Comparison of ENCODE assay signal across 12 mouse cellular contexts in genomic region chr11:93272016-93272415, GRCm38 (mm10).
A peak's percentile ranks its signal among the peaks of the same experiment; 100 is the strongest.
DNase-seq lines count a peak whose midpoint lies in the region; ATAC-seq and TF ChIP-seq lines count a peak whose summit lies in the region.
"Had no signal": no experiment of that assay in that cellular context is flagged by ENCODE, and none has a peak within 500 bp of the region (broad histone marks: within the 10 kb centered on the region; RNA-seq: fewer than 3 reads in every experiment).

No protein-coding gene starts in this region.

- no peaks in the 10 kb centered on the region for H3K36me3 ChIP-seq in midbrain, embryonic 14.5 days (ENCODE audit: control insufficient read depth, insufficient read depth, low read length)
- H3K36me3 ChIP-seq: hindbrain, embryonic 15.5 days; lung, embryonic 15.5 days had no signal

- H3K27ac ChIP-seq in bone marrow macrophage, adult 2 months (ENCODE audit: insufficient read depth, low read depth, low read length): peak overlapping the region; percentile 83
- 0 out of 2 replicates have a peak overlapping the region, but pooled peaks have one; percentile 4 for H3K27ac ChIP-seq in midbrain, embryonic 14.5 days (replicated peaks; ENCODE audit: low read depth, low read length)
- H3K27ac ChIP-seq: hindbrain, embryonic 15.5 days; lung, embryonic 15.5 days had no signal

- TF ChIP-seq POLR2A in bone marrow macrophage, adult 2 months (IDR thresholded peaks at IDR 0.05; ENCODE audit: borderline replicate concordance, low read depth, low read length): no peak

- 20% methylated on average over 6 of the region's 6 CpGs for WGBS in midbrain, embryonic 14.5 days

- no peak for TF ChIP-seq CTCF in bone marrow macrophage, adult 2 months (IDR thresholded peaks at IDR 0.05; ENCODE audit: low read depth, low read length)

- peaks cover 32% of the 10 kb centered on the region for H3K4me1 ChIP-seq in bone marrow macrophage, adult 2 months (ENCODE audit: control insufficient read depth, insufficient read depth, low read length)
- peaks cover 9% of the 10 kb centered on the region; the same call in 1 of the 2 replicates for H3K4me1 ChIP-seq in midbrain, embryonic 14.5 days (ENCODE audit: control insufficient read depth, insufficient read depth, low read length)
- H3K4me1 ChIP-seq: lung, embryonic 15.5 days had no signal

- no peaks in the 10 kb centered on the region for H3K27me3 ChIP-seq in midbrain, embryonic 14.5 days (ENCODE audit: control insufficient read depth, insufficient read depth, low read length)
- H3K27me3 ChIP-seq: hindbrain, embryonic 15.5 days; lung, embryonic 15.5 days had no signal

- H3K4me3 ChIP-seq in bone marrow macrophage, adult 2 months (ENCODE audit: insufficient read depth, low read length): no peak overlapping the region
- H3K4me3 ChIP-seq in midbrain, embryonic 14.5 days (replicated peaks; ENCODE audit: low read depth, low read length): no peak overlapping the region
- H3K4me3 ChIP-seq: hindbrain, embryonic 15.5 days; lung, embryonic 15.5 days had no signal

- DNase-seq in Muller cell, postnatal 12 days (ENCODE audit: inconsistent ontology term): peak; percentile 11
- DNase-seq in cerebellum, adult 9-11 months: peak; percentile 79
- peak; percentile 43 for DNase-seq in midbrain, embryonic 14.5 days
- DNase-seq in gastrocnemius, postnatal 25 days: no peak
- no peak for DNase-seq in layer of hippocampus, adult 9-10 months (ENCODE audit: low spot score)
- no peak for DNase-seq in adrenal gland, adult 2 months
- DNase-seq: gastrocnemius, postnatal 36 days; kidney, adult 8-10 months; thymus, adult 18-20 months had no signal

- no peak overlapping the region for H3K4me2 ChIP-seq in midbrain, embryonic 14.5 days (ENCODE audit: low read length)
- H3K4me2 ChIP-seq: hindbrain, embryonic 15.5 days; lung, embryonic 15.5 days had no signal

- no peak for ATAC-seq in midbrain, embryonic 14.5 days (ENCODE audit: low FRiP score, low TSS enrichment)

- H3K9me3 ChIP-seq in midbrain, embryonic 14.5 days (ENCODE audit: control insufficient read depth, low read length): no peaks in the 10 kb centered on the region
- H3K9me3 ChIP-seq: hindbrain, embryonic 15.5 days; lung, embryonic 15.5 days had no signal

- no peak overlapping the region for H3K9ac ChIP-seq in midbrain, embryonic 14.5 days (replicated peaks; ENCODE audit: low read length)
- H3K9ac ChIP-seq: hindbrain, embryonic 15.5 days; lung, embryonic 15.5 days had no signal

Comparison
In these comparisons a context has a peak if more than half of its experiments do, and no peak if none do; other contexts are left out.
1. DNase-seq: peak in Muller cell, postnatal 12 days (single experiment), cerebellum, adult 9-11 months (single experiment) and midbrain, embryonic 14.5 days (single experiment); none in gastrocnemius, postnatal 25 days (single experiment), layer of hippocampus, adult 9-10 months (single experiment) and adrenal gland, adult 2 months (single experiment).